Mouse (Mus musculus) limb, embryonic 15.5 days (tissue): Measurements from ENCODE around the gene Ift22. TPM values are rescaled to one million over a fixed set of nuclear protein-coding genes. Genes with fewer than 3 reads are reported as not detected.

ENCODE experiments used
- polyA plus RNA-seq: library from polyadenylated mRNA; unstranded; fragments of >200 nt; fragmentation: Nextera tagmentation; extraction: Ambion mirVana; gene quantifications from 2 replicates; pipeline ENCODE4 v1.2.1, GENCODE M21; 2015

Gene Ift22
- polyA plus RNA-seq, 1 experiment from 2014 or later = 56.2 TPM

Other genes starting within 250 kb of the Ift22 start
- gene Myl10, start 215.0 kb upstream of the Ift22 start, polyA plus RNA-seq = 0.52 TPM in 1 of 2 replicates, not detected in the other
- 112 and 115 TPM in 2 replicates for gene Col26a1, start 24.9 kb upstream of the Ift22 start, polyA plus RNA-seq
- gene Fis1, start 45.1 kb downstream of the Ift22 start, polyA plus RNA-seq = 228 and 240 TPM in 2 replicates
- 0.15 and 1.0 TPM in 2 replicates for gene Cldn15, start 58.5 kb downstream of the Ift22 start, polyA plus RNA-seq
- gene Plod3, start 78.9 kb downstream of the Ift22 start, polyA plus RNA-seq = 61.4 and 73.5 TPM in 2 replicates
- gene Znhit1, start 79.9 kb downstream of the Ift22 start, polyA plus RNA-seq = 96.7 and 106 TPM in 2 replicates
- 0.06 and 0.09 TPM in 2 replicates for gene Vgf, start 118.2 kb downstream of the Ift22 start, polyA plus RNA-seq
- 161 and 178 TPM in 2 replicates for gene Ap1s1, start 138.0 kb downstream of the Ift22 start, polyA plus RNA-seq
- gene Serpine1, start 164.1 kb downstream of the Ift22 start, polyA plus RNA-seq = 0.52 and 0.65 TPM in 2 replicates
- gene Trim56, start 208.1 kb downstream of the Ift22 start, polyA plus RNA-seq = 7.6 and 8.8 TPM in 2 replicates
- gene Muc3, start 241.2 kb downstream of the Ift22 start, polyA plus RNA-seq = not detected in 2 replicates